Mouse (Mus musculus) right cerebral cortex, postnatal 36 days (tissue): ENCODE results near the gene Ncam1.

Experiments
- DNase-seq, 2 experiments: peaks; one replicate each; pipeline ENCODE4 v3.0.0; 2022; ENCODE audit warnings: low spot score in 2 of 2, mixed read lengths in 1 of 2

Gene Ncam1

DNA sequence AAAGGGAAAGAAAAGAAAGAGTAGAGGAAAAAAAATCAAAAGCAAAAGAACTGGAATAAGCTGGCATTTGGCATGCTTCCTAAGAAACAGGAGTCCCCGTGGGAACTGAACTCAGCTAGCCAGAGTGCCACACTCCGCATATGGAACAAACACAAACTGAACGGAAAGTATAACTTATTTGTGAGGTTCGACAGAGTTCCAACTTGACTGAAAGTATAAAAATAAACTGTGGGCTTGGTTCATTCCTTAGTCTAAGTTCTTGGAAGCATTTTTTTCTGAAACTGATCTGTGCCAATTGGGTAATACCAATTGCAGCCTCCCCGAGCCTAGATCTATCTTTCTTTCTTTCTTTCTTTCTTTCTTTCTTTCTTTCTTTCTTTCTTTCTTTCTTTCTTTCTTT is 294.1 kb downstream of the Ncam1 start:
- DNase-seq, result no peak

DNA sequence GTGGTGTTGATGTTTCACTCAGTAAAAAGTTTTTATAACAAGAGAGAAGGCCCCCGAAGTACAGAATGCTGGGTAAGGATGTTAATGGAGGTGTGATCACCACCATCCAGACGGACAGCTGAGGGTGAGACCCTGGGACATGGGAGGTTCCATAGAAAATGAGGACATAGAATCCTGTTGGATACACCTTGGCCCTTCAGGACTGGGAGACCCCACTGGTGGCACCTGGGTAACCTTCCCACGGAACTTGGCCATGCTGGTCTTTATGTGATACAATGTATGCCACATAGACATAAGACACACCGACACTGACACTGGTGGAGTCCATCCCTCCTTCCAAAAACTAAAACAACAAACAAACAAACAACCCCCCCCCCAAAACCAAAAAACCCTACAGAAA is 296.5 kb downstream of the Ncam1 start:
- DNase-seq, result no peak

DNA sequence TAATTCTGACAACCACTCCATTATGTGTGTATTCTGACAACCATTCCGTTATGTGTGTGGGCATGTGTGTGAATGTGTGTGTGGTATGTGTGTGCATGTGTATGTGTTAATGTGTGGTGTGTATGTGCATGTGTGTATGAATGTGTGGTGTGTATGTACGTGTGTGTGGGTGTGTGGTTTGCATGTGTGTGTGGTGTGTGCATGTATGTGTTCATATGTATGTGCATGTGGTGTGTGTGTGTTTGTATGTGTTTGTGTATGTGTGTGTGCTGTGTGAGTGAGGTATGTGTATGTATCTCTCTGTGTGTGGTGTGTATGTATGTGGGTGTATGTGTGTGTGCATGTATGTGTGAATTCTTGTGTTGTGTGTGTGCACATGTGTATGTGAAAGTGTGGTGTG is 298.8 kb downstream of the Ncam1 start:
- no peak for DNase-seq

DNA sequence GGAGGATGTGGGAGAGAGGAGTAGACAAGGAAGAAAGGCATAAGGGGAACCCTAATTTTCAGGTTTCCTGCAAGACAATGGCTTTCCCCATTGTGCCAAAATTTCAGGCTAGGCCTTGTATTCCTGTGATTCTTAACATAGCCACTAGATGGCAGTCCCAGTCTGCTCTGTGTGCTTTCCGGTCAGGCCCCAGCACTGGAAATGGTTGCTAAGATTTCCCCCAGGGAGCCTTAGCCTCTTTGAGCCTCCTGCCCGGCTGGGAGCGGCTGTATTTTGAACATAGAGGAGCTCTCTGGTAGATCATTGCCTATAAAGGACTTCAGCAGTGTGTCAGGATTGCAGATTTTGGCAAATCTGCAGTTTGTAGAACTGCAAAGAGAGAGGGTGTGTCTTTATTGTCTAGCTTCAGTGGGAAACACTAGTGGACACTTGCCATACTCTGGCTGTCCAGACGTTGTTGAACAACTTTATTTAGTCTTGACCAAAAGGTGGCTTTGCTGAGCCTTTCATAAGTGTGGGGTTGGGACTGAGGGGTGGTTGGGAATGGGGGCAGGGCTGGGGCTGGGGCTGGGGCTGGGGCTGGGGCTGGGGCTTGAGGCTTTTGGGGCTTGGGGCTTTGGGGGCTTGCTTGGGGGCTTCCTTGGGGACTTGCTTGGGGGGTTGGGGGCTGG is 304.6 kb downstream of the Ncam1 start:
- no peak for DNase-seq

DNA sequence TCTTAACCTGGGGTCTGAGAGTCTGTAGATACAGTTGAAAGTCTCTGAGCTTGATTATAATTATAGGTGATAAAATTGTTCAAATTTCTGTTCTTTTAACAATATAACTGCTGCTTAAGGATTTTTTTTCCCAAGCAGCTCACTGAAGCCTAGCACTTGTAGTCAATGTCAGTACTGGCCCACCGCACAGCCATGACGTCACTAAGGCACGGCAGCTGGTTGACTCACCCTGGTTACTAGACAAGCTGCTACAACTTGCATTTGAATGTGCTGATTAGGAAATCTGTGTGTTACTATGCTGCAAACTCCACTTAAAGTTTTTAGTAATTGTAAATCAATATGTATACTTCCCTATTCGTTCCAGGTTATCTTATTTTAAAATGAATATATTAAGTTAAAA is 308.1 kb downstream of the Ncam1 start:
- DNase-seq, result no peak

DNA sequence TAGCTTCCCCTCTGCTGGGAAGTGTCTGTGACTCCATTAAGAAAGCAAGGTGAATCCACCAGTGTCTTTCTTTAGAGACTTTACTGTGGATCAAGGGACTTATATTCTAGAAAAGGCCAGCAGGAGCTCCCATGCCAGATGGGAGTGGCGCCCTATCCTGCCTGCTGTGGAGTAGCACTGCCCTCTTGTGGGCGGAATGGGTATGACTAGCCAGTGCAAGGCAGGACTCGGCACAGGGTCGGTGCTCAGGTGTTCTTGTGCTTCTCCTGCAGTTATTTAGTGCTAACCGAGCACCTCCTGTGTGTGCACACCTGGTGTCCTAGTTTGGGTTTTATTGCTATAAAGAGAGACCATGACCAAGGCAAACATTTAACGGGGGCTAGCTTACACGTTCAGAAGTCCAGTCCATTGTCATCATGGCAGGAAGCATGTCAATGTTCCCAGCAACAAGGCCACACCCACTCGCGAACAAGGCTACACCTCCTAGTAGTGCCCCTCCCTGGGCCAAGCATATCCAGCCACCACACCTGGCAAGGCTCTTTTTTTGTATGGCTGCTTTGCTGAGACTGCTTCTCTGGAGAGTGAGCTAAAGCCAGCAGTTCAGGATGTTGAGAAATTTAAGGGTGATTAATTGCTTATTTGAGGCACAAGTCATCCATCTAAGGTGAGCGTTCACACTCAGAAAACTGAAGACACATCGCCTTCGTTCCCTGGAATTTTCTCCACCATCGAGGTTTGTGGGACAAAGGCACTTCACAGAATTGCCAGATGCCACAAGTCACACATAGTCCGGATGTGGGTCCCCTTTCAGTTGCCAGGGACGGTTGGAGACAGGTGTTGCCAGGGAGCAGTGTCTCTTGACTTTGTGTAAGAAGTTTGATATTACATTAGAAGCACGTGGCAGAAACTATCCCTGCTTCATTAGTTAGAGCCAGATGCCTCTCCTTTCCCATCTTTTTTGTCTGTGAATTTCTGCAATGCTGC is 309.5 kb downstream of the Ncam1 start:
- DNase-seq, result peak; percentile 61 to 64

DNA sequence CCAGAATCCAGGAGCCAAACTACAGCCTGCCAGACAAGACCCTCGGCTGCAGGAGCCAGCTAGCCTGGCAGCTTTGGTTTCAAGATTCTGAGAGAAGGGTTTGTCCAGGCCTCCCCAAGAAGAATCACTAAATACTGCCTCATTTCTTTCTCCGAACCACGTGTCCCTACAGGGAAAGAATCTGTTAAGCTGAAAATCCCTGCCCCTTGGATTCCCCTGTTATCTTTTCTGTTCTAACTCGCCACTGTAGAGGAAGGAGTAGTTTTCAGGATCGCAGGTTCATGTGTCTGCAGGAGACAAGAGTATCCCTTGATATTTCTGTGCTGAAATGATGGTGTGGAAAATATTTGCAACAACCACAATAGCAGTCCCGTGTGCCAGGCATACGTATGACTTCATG is 310.5 kb downstream of the Ncam1 start:
- DNase-seq, result no peak

DNA sequence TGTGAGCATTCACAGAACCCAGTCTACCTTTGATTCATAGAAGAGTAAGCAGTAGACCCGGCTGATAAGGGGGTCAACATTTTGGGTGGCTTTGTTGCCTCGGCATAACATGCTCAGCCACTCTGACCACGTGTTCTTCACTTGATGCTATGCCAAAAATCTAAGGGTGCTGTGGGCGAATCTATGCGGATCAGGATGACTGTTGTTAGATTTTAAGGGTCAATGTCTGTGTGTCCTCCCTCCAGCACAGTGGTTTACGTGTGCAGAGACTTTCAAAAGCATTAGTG is 311.1 kb downstream of the Ncam1 start:
- DNase-seq, result no peak

DNA sequence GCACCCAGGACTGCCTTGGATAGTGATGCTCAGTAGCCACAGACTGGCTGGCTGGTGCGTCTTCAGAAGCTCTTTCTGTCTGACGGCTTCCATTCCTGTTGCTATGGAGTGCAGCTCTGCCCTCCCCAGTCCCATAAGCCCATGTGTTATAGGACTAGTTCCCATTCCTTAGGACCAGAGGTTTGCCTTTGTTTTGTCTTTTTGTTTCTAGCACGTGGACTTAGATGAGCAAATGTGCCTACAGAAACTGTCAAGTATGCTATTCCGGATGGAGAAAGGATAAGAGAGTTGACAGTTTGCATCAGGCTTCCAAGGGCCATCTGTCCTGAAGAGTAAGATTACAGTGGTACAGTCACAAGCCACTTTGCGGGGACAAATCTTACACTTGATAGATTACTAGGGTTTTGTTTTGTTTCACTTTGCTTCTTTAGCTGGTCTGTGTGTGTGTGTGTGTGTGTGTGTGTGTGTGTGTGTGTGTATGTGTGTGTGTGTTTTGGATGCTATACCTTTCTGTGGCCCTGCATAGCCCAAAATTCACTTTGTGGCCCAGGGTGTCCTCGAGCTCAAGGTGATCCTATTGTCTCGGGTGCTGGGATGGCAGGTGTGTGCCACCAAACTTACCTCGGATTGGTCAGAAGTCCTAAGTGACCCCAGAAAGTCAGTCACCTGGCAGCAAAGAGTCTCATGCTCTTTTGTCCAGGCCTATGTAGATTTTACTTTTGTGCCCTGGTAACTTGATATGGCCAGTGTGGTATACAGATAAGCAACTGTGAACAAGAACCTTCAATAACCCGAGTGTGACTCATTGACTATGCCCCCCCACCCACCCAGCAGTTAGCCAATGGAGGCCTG is 311.7 kb downstream of the Ncam1 start:
- no peak for DNase-seq

DNA sequence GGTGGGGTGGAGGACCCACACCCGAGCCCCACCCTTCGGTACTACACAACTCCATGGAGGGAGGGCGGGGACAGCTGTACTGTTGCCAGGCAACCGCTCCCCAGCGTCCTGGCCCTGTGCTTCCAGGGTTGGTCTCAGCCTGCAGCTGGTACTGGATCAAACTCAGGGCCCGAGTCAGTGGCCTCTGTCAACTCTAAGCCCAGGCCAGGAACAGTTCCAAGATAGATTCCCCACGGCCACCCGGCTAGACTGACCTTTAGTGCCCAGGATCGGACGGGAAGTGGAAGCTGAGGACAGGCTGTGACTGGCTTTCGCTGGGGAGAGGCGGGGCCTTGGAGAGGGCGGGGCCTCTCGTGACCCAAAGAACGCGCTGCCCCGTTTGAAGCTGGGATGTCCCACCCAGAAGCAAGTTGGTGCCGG is 312.8 kb downstream of the Ncam1 start, which contains the start of gene Ttc12:
Ttc12 (minus strand) TSS at position 334 of the 420 bp plus-strand sequence.
- DNase-seq, result no peak

DNA sequence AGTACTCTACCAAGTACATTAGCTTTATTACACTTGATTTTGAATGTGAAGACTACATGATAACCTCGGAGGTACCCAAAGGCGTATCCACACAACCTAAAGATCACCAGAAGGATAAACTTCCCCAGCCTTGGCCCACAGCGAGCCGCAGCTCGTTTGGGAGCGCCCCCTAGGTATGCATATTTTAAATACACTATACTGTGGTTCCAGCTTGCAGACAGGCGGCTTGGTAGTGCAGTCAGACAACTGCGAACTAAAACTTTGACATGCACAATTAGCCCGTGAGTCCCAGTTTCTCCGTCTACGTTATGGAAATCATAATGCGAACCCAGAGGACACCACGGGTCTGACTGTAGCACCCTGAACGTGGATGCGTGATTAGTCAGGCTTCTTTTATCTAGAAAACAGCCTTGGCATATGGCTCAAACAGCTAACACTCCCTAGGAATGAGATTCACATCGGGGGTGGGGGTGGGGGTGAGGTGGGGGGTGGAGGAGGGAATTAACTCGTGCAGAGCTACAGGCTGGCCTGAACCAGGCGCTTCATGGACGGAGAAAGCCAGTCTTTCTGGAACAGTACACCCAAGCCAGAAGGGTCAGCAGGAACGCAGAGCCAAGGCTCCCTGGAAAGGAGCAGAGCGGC is 313.4 kb downstream of the Ncam1 start:
- DNase-seq, result no peak

DNA sequence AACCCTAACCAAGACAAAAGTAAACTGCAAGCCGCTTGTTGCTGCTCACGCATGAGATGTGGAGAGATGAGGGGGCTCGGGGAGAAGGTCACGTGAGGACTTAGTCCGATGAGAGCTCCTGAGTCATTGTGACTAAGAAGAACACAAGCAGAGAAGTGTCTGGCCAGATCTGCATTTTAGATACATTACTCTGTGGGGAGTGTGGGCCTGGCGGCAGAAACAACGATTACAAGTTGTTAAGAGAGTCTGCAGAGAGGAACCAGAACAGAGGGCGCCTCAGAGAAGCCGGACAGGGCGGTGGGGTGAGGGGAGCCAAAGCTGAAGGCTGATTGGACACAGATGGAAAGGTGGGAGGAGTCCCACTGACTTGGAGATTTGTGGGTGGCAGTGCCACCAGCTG is 315.4 kb downstream of the Ncam1 start:
- DNase-seq, result no peak

DNA sequence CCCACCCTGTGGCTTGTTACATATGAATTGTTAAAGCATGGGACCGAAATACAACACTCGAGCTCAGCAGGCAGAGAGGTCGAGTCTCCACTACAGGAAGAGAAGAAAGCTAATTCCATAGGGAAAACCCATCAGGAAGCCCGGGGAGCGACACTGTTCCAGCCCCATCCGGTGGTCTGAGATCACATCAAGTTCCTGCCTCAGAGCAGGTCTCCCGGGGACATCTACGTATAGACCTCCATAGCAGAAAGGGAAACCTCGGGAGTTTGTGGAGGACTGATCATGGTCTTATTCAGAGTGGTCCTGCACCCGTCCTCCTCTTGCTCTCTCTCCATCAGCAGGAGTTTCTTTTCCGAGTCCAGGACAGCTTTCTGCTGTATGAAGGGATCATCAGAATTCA is 326.6 kb downstream of the Ncam1 start:
- no peak for DNase-seq

DNA sequence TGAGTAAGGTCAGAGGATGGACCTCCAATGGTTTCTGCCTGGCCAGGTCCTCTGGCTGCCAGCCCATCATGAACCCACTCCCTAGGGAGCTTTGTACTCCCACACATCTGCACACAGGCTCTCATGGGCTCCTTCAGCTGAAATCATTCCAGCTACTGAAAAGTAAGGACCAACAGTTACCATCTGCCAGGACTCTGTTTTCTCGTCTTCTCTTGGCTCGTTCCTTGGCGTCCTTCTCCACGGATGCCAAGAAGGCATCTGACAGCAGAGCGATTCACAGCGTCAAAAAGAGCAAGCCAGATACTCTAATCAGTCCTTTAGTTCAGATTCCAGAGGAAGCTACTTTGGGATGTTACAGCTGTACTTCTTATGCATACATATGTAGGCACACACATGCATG is 327.8 kb downstream of the Ncam1 start:
- DNase-seq, result no peak

DNA sequence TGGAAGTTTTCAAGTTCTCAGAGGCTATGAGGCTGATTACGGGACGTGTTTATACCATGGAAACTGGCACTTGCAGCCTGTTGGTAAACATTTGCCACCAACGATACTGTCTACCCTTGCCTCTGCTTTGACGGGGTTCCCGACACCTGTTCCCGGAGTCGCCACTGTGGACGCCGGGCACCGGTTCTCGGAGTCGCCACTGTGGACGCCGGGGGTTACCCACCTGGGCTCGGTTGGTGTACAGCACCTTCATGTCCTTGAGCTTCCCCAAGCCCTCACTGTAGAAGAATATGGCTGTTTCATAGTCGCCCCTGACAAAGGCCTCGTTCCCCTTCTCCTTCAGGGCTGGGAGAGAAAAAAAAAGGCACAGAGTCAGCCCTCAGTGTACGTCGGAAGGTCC is 328.7 kb downstream of the Ncam1 start:
- no peak for DNase-seq

DNA sequence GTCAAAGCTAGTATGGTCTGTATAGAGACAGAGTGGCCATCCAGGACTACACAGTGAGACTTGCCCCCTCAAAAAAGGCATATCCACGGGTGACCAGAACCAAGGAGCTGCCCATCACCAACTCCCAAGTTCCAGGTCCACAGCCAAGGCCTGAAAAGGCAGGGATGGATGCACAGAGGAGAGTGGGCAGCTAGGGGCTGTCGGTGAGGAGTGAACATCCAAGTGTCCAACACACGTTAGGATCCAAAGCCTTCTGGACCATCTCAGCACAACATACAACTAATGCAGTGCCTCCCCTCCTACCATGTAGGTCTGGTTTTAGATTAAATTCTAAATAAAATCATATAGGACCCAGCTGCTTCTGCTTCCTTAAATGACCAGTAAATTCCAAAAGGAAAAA is 342.6 kb downstream of the Ncam1 start:
- no peak for DNase-seq

DNA sequence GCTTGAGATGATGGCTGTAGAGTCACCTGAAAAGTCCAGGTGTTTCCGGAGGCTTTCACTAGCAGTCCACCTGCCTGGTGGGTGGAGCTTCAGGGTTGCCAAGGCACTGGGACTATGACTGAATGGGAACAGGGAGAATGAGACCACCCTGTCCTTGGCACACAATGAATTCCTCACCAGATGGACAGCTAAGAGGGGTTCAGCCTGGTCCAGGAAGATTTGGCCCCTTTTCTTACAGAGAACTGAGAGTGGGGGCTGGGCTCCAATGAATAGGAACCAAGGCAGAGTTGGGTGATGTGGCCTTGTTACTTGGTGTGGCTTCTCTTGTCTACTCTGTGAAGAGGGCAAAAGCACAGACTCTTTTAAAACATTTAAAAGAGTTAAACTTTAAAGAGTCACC is 346.3 kb downstream of the Ncam1 start:
- no peak for DNase-seq
